Mouse (Mus musculus) duodenum, adult 2 months (tissue): ENCODE results near the gene Olfr646. TPM values are rescaled to one million over a fixed set of nuclear protein-coding genes. Genes with fewer than 3 reads are reported as not detected.

Experiments used
- polyA plus RNA-seq: library from polyadenylated mRNA; depleted of rRNA; stranded (reverse); fragments of >200 nt; gene quantifications from 2 replicates; pipeline ENCODE4 v1.2.3, GENCODE M21; 2012; ENCODE audit warnings: low replicate concordance; rRNA removed

Olfr646 gene
- not detected in 2 replicates for polyA plus RNA-seq

GRCm38 (mm10) chr7:104104757-104104972 lies at the start of gene Olfr646:
Olfr646 (plus strand) TSS chr7:104104873.

DNA sequence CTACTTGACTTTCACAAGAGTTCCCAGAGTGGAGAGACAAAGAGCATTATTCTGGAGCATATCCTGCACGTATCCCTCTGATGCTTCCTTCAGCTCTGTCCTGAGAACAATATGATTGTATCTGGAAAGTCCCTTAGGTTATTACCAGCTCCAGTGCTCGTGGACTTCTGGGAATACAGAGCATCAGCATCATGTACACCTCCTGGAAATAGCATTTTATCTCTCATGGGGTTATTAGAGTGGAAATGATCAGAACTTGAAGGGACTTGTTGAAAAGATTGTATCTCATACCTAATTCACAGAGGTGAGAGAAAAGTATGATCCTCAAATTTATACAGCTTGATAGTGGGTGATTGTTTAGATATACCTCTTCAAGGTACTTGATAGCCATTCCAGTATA lies 43.3 kb upstream of the Olfr646 start, which contains the start of gene 4930516K23Rik:
Gene 4930516K23Rik (minus strand): TSS at position 101 of the 400 bp plus-strand sequence.

DNA sequence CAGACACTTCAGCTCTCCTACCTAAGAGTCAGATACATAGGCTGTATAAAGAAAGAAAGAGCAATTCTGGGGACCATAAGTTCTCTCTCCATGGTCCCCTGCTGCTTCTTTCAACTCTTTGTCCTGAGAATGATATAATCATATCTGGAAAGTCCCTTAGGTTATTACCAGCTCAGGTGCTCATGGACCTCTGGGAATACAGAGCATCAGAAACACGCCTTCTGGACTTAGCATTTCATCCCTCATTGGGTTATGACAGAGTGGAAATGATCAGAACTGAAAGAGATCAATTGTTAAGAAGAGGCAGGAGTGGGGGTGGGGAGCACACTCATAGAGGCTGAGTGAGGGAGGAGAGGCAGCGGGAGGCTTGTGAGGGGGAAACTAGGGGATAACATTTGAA lies 32.9 kb upstream of the Olfr646 start, which contains the start of gene Olfr644:
Gene Olfr644 (minus strand): TSS at position 101 of the 400 bp plus-strand sequence.

GRCm38 (mm10) chr7:104085365-104085764 lies 19.3 kb upstream of the Olfr646 start, which contains the start of gene Olfr645:
Olfr645 (minus strand) TSS chr7:104085465.

DNA sequence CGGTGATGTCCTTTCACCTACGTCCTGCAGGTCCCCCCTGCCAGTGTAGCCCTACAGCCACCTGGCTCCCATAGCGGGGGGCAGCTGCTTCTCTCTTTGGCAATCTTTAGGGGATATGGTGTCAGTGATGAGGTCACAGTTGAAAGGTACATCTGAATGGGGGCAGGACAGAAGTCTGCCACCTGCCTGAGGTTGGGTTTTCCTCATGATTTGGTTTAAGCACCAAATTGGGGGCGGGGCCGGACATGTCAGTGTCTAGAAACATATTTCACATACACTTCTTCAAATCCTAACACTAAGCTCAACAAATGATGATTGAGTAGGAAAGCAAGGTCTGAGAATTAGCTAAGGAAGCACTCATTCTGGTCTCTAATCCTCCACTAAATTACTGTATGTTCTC lies 25.1 kb downstream of the Olfr646 start, which contains the start of gene Ubqln5:
Gene Ubqln5 (minus strand): TSS at position 101 of the 400 bp plus-strand sequence.

GRCm38 (mm10) chr7:104137305-104137704 lies 32.6 kb downstream of the Olfr646 start, which contains the start of gene Olfr643:
Olfr643 (minus strand) TSS chr7:104137405.

GRCm38 (mm10) chr7:104143179-104143578 lies 38.5 kb downstream of the Olfr646 start, which contains the start of gene Ubqln3:
Ubqln3 (minus strand) TSS chr7:104143279.

DNA sequence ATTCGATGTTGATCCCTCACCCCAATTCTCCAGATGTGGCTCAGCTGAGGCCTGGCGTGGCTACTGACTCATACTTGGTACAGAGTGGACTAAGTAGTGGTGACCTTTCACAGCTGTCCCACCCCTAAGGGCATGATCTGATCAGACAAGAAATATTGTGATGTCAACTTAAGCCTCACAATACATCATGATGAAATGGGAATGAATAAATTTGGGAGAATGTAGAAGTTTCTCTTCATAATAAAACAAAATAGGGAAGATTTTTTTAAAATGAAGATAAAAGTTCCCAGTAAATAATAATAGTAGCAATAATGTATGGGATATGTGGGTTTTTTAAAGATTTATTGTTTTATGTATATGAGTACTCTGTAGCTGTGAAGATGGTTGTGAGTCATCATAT lies 45.8 kb downstream of the Olfr646 start, which contains the start of gene Ubqlnl:
Gene Ubqlnl (minus strand): TSS at position 101 of the 400 bp plus-strand sequence.

Other genes with a start within 250 kb of the Olfr646 start
- not detected in 2 replicates for gene Olfr66, start 218.6 kb upstream of the Olfr646 start, polyA plus RNA-seq
- gene Olfr64, start 210.4 kb upstream of the Olfr646 start, polyA plus RNA-seq, result not detected in 2 replicates
- gene Olfr65, start 201.4 kb upstream of the Olfr646 start, polyA plus RNA-seq, result not detected in 2 replicates
- not detected in 2 replicates for gene Olfr631, start 176.0 kb upstream of the Olfr646 start, polyA plus RNA-seq
- gene Olfr632, start 170.5 kb upstream of the Olfr646 start, polyA plus RNA-seq, result 0.20 TPM in 1 of 2 replicates, not detected in the other
- gene Olfr633, start 160.4 kb upstream of the Olfr646 start, polyA plus RNA-seq, result not detected in 2 replicates
- gene Olfr635, start 133.7 kb upstream of the Olfr646 start, polyA plus RNA-seq, result not detected in 2 replicates
- not detected in 2 replicates for gene Olfr638, start 106.1 kb upstream of the Olfr646 start, polyA plus RNA-seq
- not detected in 2 replicates for gene Olfr639, start 87.6 kb upstream of the Olfr646 start, polyA plus RNA-seq
- not detected in 2 replicates for gene Olfr640, start 79.3 kb upstream of the Olfr646 start, polyA plus RNA-seq
- gene Olfr641, start 69.4 kb upstream of the Olfr646 start, polyA plus RNA-seq, result not detected in 2 replicates
- not detected in 2 replicates for gene Olfr642, start 52.2 kb upstream of the Olfr646 start, polyA plus RNA-seq
- not detected in 2 replicates for gene 4930516K23Rik, start 43.4 kb upstream of the Olfr646 start, polyA plus RNA-seq
- gene Olfr644, start 33.0 kb upstream of the Olfr646 start, polyA plus RNA-seq, result not detected in 2 replicates
- gene Olfr645, start 19.4 kb upstream of the Olfr646 start, polyA plus RNA-seq, result not detected in 2 replicates
- gene Ubqln5, start 25.0 kb downstream of the Olfr646 start, polyA plus RNA-seq, result not detected in 2 replicates
- not detected in 2 replicates for gene Olfr643, start 32.5 kb downstream of the Olfr646 start, polyA plus RNA-seq
- gene Ubqln3, start 38.4 kb downstream of the Olfr646 start, polyA plus RNA-seq, result not detected in 2 replicates
- gene Ubqlnl, start 45.7 kb downstream of the Olfr646 start, polyA plus RNA-seq, result not detected in 2 replicates
- gene Olfm5, start 60.0 kb downstream of the Olfr646 start, polyA plus RNA-seq, result not detected in 2 replicates
- not detected in 2 replicates for gene Olfr648, start 78.5 kb downstream of the Olfr646 start, polyA plus RNA-seq
- not detected in 2 replicates for gene Olfr649, start 91.1 kb downstream of the Olfr646 start, polyA plus RNA-seq
- gene Trim6, start 113.9 kb downstream of the Olfr646 start, polyA plus RNA-seq, result 0.24 and 0.58 TPM in 2 replicates
- gene Trim34a, start 139.6 kb downstream of the Olfr646 start, polyA plus RNA-seq, result 2.1 and 2.6 TPM in 2 replicates
- gene Trim5, start 183.2 kb downstream of the Olfr646 start, polyA plus RNA-seq, result 0.09 and 0.19 TPM in 2 replicates
- 1.3 and 1.9 TPM in 2 replicates for gene Trim12a, start 210.6 kb downstream of the Olfr646 start, polyA plus RNA-seq
- 0.05 and 1.1 TPM in 2 replicates for gene Trim34b, start 224.6 kb downstream of the Olfr646 start, polyA plus RNA-seq
- gene Trim12c, start 248.5 kb downstream of the Olfr646 start, polyA plus RNA-seq, result 0.91 and 1.3 TPM in 2 replicates